ENCODE assay signal across 8 mouse cellular contexts in the genomic region with DNA sequence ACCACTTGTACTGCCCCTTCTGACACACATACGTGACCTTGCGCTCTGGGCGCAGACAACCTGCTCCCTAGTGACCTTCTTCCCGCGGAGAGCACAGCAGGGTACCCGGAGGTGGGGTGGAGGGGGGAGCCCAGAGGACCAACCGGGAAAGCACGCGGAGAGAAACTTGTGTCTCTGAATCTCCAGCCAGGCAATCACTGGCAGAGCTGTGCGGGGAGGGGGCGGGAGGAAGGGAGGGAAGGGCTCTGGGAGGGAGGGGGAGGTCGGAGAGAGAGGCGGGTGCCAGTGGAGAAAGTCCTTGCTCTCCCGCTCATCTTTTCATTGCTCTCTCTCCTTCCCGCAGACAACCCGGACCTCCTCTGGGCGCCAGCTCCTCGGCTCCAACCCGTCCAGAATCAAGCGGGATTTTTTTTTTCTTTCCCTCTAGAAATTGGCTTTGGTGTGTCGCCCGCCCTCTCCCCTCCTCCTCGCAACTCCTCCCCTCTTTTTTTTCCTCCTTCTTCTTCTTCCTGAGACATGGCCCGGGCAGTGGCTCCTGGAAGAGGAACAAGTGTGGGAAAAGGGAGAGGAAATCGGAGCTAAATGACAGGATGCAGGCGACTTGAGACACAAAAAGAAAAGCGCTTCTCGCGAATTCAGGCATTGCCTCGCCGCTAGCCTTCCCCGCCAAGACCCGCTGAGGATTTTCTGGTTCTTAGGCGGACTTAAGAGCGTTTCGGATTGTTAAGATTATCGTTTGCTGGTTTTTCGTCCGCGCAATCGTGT. TPM values are rescaled to one million over a fixed set of nuclear protein-coding genes. Genes with fewer than 3 reads are reported as not detected.
A peak's percentile ranks its signal among the peaks of the same experiment; 100 is the strongest.
DNase-seq lines count a peak whose midpoint lies in the region; ATAC-seq and TF ChIP-seq lines count a peak whose summit lies in the region.

No protein-coding gene starts in this region.

- peak overlapping the region; percentile 93 for H3K4me2 ChIP-seq in hindbrain, embryonic 16.5 days (ENCODE audit: low read length)

- H3K4me3 ChIP-seq in hindbrain, embryonic 16.5 days (ENCODE audit: low read length) = peak overlapping the region; percentile 53

- H3K9me3 ChIP-seq in hindbrain, embryonic 16.5 days (ENCODE audit: control insufficient read depth, low read length) = no peaks in the 10 kb centered on the region

- WGBS in hindbrain, embryonic 16.5 days = under 1% methylated on average over 35 of the region's 41 CpGs

- no peaks in the 10 kb centered on the region for H3K27me3 ChIP-seq in Patski
- H3K27me3 ChIP-seq in hindbrain, embryonic 16.5 days (replicated peaks; ENCODE audit: control insufficient read depth, insufficient read depth, low read length) = no peaks in the 10 kb centered on the region

- H3K27ac ChIP-seq in hindbrain, embryonic 16.5 days (ENCODE audit: low read depth, low read length) = peak overlapping the region; percentile 85

- peak overlapping the region; percentile 88 for H3K9ac ChIP-seq in hindbrain, embryonic 16.5 days (ENCODE audit: low read depth, low read length)

- CTCF ChIA-PET in Patski (lab: Charles Lee) = no interaction called here

- peak; percentile 46 for ATAC-seq in Patski
- peak; percentile 48 for ATAC-seq in hindbrain, embryonic 16.5 days

- H3K36me3 ChIP-seq in hindbrain, embryonic 16.5 days (ENCODE audit: control insufficient read depth, insufficient read depth, low read length) = no peaks in the 10 kb centered on the region

- peaks cover 16% of the 10 kb centered on the region for H3K4me1 ChIP-seq in hindbrain, embryonic 16.5 days (ENCODE audit: control insufficient read depth, insufficient read depth, low read depth, low read length)

- DNase-seq in Patski (ENCODE audit: low read depth, low spot score) = no peak
- peak; percentile 9 to 20 for DNase-seq in cerebellum, postnatal 36 days
- peak; percentile 53 to 58 for DNase-seq in gastrocnemius, adult 8-10 months (ENCODE audit: low spot score in 2 of 2)
- DNase-seq in left cerebral cortex, adult 18-20 months (ENCODE audit: low spot score in 2 of 2) = peak; percentile 21 to 38
- peak; percentile 85 for DNase-seq in lung, postnatal 25 days (ENCODE audit: low spot score)
- DNase-seq in right cerebral cortex, adult 2 months (ENCODE audit: low spot score in 2 of 2) = peak; percentile 61 to 65
- DNase-seq in c-Kit-positive CD71-positive TER-119-positive erythroid progenitor cells, embryonic 14.5 days (ENCODE audit: low spot score) = no peak

- TF ChIP-seq CTCF in Patski (IDR thresholded peaks at IDR 0.05) = no peak

- in situ Hi-C loops in Patski (cut with MboI; ENCODE audit: low pct_unique_long_range_greater_than_20kb) = loop anchor here (5.0 kb wide), 4 partner anchors 192 to 1162 kb away; no protein-coding TSS in a partner anchor

- POLR2A ChIA-PET in Patski (lab: Charles Lee) = interaction anchor here (0.5 kb wide), 1 partner anchor 212 kb away, joined by 3 read pairs; no protein-coding TSS in a partner anchor

RNA-seq across cellular contexts. Expression of gene Nrp1, which starts 0.5 kb away (rescaled TPM):
- polyA plus RNA-seq in Patski (2021) = 132 TPM
- 10 to 100 TPM; 15.6 to 29.7 (median 19.0) TPM for total RNA-seq in gastrocnemius, adult 8-10 months (2022)
- polyA plus RNA-seq in hindbrain, embryonic 16.5 days (2015; fragmentation: Nextera tagmentation; extraction: Ambion mirVana) = 82.9 and 87.0 TPM in 2 replicates
- 10 to 100 TPM; 22.1 to 29.1 TPM for total RNA-seq in left cerebral cortex, adult 18-20 months (2021)

Comparison
In these comparisons a context has a peak if more than half of its experiments do, and no peak if none do; other contexts are left out.
1. DNase-seq: peak in cerebellum, postnatal 36 days (2 of 2), gastrocnemius, adult 8-10 months (2 of 2), left cerebral cortex, adult 18-20 months (2 of 2), lung, postnatal 25 days (single experiment) and right cerebral cortex, adult 2 months (2 of 2); none in Patski (single experiment) and c-Kit-positive CD71-positive TER-119-positive erythroid progenitor cells, embryonic 14.5 days (single experiment).